Mouse (Mus musculus) stomach, embryonic 16.5 days (tissue): Measurements from ENCODE around the gene Gm10337. TPM values are rescaled to one million over a fixed set of nuclear protein-coding genes. Genes with fewer than 3 reads are reported as not detected.

Experiments
- polyA plus RNA-seq: library from polyadenylated mRNA; unstranded; fragments of >200 nt; fragmentation: Nextera tagmentation; extraction: Ambion mirVana; gene quantifications from 2 replicates; pipeline ENCODE4 v1.2.1, GENCODE M21; 2015

Gm10337 gene
- polyA plus RNA-seq, 1 experiment from 2014 or later: not detected

Other genes with a start within 250 kb of the Gm10337 start
- 41.2 and 48.6 TPM in 2 replicates for gene Rarg, start 246.2 kb upstream of the Gm10337 start, polyA plus RNA-seq
- gene Gm9918, start 233.2 kb upstream of the Gm10337 start, polyA plus RNA-seq: 0.16 and 0.28 TPM in 2 replicates
- gene Mfsd5, start 224.3 kb upstream of the Gm10337 start, polyA plus RNA-seq: 71.5 and 83.5 TPM in 2 replicates
- 17.9 and 21.9 TPM in 2 replicates for gene Espl1, start 207.5 kb upstream of the Gm10337 start, polyA plus RNA-seq
- gene Pfdn5, start 177.6 kb upstream of the Gm10337 start, polyA plus RNA-seq: 305 and 321 TPM in 2 replicates
- 80.7 and 81.8 TPM in 2 replicates for gene Myg1, start 172.0 kb upstream of the Gm10337 start, polyA plus RNA-seq
- 55.4 and 57.0 TPM in 2 replicates for gene Aaas, start 153.0 kb upstream of the Gm10337 start, polyA plus RNA-seq
- gene Sp7, start 136.5 kb upstream of the Gm10337 start, polyA plus RNA-seq: 1.3 TPM in 2 replicates
- 9.5 and 10.3 TPM in 2 replicates for gene Sp1, start 97.6 kb upstream of the Gm10337 start, polyA plus RNA-seq
- gene Amhr2, start 58.4 kb upstream of the Gm10337 start, polyA plus RNA-seq: 0.68 and 2.5 TPM in 2 replicates
- 131 and 157 TPM in 2 replicates for gene Prr13, start 44.7 kb upstream of the Gm10337 start, polyA plus RNA-seq
- 166 TPM in 2 replicates for gene Pcbp2, start 33.2 kb upstream of the Gm10337 start, polyA plus RNA-seq
- gene Map3k12, start 13.3 kb downstream of the Gm10337 start, polyA plus RNA-seq: 14.3 and 15.1 TPM in 2 replicates
- 84.0 and 87.0 TPM in 2 replicates for gene Tarbp2, start 14.5 kb downstream of the Gm10337 start, polyA plus RNA-seq
- 2.0 and 3.6 TPM in 2 replicates for gene Npff, start 21.2 kb downstream of the Gm10337 start, polyA plus RNA-seq
- not detected in 2 replicates for gene Gm28047, start 121.3 kb downstream of the Gm10337 start, polyA plus RNA-seq
- 40.6 and 40.8 TPM in 2 replicates for gene Atf7, start 121.7 kb downstream of the Gm10337 start, polyA plus RNA-seq
- 53.3 and 54.2 TPM in 2 replicates for gene Atp5g2, start 168.6 kb downstream of the Gm10337 start, polyA plus RNA-seq
- gene Calcoco1, start 218.5 kb downstream of the Gm10337 start, polyA plus RNA-seq: 36.8 and 37.7 TPM in 2 replicates